Mouse (Mus musculus) ZHBTc4 (cell line): Measurements from ENCODE around the gene Slc39a9.

ENCODE experiments used
- DNase-seq: peaks from one replicate; pipeline ENCODE4 v3.0.0-alpha.2; 2011; ENCODE audit warnings: low read depth, low spot score

Gene Slc39a9

DNA sequence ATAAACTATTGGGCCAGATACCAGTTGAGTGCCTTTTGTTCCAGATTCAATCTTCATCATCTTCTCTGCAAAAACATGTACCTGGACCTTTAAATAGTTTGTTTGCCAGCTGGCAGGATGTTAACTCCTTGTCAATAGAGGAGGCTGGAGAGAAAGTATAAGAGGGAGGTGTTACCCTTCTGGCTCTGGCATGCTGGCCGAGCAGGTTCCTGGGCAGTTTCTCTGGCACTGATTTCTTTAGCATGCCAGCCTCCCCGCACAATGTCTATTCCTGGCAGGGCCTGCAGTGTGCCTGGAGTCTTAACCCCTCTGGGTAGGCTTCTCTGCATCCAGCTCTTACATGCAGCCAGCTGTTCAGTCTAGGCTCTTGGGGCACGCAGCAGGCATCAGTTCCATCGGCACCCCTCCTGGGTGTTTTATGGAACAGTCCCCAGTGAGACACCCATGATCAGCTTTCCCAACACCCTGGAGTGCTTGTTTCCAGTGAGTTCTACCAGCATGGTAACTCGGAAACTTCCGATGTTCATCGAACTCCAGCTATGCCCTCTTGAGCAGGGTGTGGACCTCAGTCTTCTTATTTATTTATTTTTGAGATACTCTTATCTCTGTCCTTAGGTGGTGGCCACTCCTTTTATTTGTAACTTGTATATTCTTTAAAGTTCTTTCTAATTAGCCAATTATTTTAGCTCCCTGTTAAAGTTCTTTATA lies 10.4 kb downstream of the Slc39a9 start:
- no peak for DNase-seq

DNA sequence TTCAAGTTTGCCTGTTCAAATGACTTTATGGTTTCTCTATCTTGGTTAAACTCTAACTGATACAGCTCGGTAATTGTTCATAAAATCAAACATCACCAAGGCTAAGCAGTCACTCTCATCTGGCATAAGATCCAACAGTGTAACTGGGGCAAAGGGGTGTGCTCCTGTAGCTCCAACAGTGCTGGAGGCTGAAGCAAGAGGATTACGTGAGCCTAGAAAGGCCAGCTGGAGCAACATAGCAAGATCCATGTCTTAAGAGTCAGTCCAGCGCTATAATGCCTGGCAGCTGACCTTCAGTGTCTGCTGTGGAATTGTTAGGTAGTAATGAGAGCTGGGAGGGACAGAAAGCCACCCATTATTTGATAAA lies 11.0 kb downstream of the Slc39a9 start:
- DNase-seq = no peak

DNA sequence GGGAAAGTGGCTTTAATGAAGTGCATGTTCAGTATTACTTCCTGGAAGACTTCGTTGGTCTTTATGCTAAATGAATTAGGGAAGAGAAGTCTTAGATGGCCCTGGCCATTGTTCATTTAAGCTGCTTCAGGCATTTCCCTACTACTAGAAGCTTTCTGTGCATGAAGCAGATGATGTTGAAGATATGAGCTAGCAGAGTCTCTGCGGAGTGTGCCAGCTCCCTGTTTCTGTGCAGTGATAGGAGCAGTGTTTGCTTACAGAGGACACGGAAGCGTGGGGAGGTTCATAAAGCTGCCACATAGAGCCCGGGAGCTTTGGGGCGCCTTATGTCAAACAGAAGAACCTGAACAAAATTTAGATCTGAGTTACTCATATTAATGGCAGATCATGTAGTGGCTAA lies 15.0 kb downstream of the Slc39a9 start:
- no peak for DNase-seq

DNA sequence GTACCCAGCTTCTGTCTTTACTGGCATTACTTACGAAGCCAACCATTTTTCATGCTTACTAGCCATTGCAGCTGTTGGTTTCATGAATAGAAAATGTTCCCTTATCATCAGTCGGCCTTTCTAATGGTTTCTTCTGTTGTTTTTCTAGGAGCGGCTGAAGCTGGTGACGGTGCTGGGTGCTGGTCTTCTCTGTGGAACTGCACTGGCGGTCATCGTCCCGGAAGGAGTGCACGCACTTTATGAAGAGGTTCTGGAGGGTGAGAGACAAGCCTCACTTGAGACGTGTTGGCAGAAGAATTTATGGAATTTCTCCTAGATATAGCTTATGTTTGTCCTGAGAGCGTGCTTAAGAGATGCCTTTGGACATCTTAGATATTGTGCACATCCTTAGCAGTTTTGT lies 18.6 kb downstream of the Slc39a9 start:
- no peak for DNase-seq

DNA sequence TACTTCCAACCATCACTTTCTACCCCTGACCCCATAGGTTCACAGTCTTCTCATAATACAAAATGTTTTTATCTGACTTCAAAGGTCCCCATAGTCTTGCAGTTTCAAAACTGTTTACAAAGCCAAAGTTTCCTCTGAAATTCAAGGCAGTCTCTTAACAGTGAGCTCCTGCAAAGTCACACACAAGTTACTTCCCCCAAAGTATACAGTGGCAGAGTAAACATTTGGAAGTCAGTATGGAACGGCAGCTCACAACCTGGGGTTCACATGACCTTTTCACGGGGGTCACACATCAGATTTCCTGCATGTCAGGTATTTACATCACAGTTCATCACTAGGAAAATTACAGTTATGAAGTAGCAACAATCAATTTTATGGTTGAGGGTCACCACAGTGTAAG lies 20.3 kb downstream of the Slc39a9 start:
- DNase-seq = no peak

DNA sequence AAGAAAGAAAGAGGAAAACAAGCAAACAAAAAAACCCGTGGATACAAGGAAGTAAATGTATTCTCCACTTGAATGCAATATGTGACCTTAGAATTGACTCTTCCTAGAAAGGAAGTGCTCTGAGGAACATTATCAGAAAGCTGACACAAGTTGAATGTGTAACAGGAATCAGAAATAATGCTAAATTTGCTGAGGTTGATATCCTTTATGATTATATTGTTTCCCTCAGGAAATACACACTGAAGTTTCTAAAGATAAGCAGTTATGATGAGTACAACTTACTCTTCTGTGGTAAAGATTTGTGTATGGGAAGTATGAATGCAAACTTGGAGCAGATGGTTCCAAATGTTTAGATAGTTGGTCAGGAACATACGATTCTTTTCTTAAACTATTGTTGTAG lies 24.7 kb downstream of the Slc39a9 start:
- DNase-seq = no peak

DNA sequence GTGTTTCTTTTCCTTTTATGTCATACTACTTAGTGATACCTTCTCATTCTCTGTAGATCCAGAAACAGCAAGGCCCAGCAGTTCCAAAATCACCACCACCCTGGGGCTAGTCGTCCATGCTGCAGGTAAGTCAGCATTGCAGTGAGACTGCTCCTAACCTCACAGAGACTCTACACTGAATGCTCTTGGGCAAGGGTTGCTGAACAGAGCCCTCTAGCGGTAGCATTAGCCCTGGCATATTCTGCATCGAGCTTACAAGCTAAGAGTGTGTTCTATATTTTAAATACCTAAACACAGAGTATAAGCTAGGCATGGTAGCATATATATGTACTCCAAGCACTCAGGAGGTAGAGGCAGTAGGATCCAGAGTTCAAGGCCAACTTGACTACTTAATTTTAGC lies 29.5 kb downstream of the Slc39a9 start:
- DNase-seq = peak; percentile 68

DNA sequence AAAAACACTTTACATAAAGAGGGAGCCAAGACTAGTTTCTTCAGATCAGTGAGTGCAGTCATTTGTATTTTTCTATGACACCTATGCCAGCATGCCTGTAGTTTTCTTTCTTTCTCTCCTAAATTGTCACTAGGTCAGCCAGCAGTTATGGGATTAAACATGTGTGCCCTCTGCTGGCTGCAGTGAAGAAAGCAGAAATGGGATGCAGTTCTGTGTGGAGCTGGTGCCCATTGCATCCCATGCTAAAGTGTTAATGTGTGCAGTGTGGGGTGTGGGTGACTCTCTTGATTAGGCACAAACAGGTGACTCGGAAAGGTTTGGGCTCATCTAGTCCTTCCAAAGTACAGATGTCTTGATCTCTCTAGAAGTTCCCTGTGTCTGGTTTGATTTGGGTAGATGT lies 37.7 kb downstream of the Slc39a9 start:
- peak; percentile 47 for DNase-seq

DNA sequence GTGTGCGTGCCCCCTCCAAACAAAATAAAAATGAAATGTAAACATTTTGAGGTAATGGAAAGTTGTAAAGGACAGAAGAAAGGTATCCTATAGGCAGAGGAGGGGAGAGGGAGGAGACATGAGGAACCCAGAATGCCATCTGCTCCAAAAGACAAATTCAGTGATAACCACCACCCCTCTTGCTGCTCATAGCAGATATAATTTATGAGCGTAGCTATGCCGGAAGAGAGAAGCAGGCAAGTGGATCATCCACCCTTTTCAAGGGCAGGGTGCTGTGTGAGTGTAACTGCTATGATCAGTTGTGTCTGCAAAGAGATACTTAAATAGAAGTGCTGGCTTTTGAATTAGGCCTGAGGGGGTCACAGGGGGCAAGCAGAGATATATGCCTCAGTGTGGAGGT lies 39.9 kb downstream of the Slc39a9 start:
- DNase-seq = no peak

DNA sequence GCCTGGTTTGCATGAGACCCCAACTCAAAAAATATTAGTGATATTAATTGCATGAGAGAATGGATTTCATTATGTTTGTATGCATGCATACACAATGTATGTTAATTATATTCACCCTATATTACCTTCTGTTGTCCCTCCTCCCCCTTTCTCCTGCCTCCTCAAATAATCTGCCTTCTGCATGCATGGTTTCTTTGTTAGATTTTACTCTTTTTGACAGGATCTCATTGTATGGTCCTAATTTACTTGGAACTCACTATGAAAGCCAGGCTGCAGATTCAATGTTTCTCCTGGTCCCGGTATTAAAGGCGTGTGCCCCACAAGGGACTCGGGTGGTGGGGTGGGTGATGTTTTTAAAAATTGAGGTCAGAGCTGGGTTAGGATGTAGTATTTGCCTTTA lies 40.6 kb downstream of the Slc39a9 start:
- DNase-seq = no peak

DNA sequence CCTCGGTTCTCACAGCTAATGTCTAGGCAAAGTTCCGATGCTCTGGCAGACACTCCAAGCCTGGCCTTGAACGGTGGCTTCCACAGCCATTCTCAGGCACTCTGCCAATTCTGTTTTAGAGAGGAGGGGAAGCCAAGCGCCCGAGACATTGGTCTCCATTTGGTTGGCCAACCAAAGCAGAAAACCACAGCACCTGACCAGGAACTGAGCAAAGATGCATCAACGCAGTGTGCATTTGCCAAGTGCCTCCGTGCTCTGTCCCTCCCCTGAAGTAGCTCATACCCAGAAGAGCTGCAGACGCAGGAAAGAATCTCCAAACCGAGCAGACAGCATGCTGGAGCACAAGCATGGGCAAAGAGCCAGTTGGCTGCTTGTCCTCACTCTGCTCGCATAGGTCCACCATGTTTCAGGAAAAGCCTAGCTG lies 44.1 kb downstream of the Slc39a9 start:
- no peak for DNase-seq

DNA sequence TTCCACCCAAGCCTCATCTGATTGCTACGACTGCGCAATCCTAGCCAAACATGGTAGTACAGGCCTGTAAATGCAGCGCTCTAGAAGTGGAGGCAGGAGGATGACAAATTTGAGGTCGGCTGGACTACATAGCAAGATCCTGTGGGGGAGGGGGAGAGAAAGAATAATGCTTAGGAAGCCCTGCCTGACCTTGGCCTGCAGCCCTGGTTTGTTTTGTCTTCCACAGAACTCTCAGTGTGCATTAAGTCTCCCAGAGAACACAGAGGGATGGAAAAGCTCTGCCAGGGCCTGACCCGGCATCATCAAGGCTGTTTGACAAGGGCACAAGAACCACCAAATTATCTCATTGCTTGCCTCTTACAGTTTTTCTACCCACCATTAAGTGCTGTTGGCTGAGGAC lies 46.0 kb downstream of the Slc39a9 start:
- DNase-seq = no peak

DNA sequence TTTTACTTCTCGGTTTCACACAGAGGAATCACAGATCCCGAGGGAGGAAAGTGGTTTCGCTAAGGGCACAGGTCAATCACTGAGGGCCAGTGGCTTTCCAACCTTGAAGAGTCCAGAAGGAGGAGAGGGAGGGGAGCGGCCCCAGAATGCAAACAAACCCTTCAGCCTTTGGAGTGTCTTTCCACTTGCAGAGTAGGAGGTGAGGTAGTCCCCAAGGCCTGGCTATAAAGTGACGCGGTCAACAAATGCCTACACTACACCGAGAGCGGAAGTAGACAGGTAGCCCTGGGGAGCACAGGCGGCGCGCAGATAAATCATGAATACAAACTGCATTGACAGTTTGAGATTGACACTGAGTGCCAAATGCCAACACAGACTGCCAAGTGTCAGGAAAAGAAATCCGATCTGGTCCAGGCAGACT lies 48.0 kb downstream of the Slc39a9 start:
- no peak for DNase-seq

DNA sequence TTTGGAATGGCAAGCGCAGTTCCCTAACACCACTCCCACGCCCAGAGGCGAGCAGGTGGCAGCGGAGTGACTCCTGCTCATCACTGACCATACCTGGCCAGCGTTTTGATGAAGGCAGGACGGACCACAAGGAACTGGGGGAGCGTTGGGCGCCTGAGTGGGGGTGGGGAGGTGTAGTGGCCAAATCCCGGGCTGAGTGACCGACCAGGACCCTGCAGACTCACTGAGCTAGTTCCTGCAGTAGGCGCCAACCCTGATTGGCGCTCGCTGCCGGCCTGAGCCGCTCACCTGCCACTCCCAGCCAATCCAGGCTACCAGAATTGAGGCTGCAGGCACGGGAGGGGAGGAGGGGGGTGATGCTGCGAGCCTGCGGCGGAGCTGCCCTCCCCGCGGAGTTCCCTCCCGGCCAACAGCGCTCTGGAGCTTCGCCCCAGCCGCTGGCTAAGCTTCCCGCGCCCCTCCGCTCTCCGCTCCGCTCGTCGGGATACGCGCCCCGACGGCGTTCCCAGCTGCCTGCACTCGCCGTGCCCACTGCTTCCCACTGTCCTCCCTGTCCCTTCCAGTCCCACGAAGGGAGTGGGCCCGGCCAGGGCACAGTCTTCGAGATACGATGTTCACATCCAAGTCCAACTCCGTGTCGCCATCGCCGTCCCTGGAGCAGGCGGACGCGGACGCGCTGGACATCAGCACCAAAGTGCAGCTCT lies 48.7 kb downstream of the Slc39a9 start, which contains the start of gene Plekhd1:
TSS of gene Plekhd1 (plus strand) at position 323 of the 704 bp plus-strand sequence.
- DNase-seq = peak; percentile 71

DNA sequence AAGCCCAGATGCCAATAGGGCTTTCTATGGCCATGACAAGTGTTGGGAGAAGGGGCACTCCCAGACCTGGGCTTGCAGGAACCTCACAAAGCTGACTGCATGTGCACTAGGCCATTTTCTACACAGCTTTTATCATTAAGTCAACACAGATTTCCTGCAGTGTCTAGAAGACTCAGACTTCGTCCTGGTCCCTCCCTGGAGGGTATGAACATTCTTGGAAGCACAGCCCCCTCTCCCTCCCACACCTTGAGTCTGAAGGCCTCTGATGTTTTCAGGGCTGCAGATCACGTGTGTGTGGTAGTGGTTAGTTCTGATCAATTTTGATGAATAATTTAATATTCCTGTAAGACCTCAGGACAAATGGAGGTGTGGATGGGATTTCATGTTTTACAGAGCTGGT lies 50.0 kb downstream of the Slc39a9 start:
- DNase-seq = no peak

DNA sequence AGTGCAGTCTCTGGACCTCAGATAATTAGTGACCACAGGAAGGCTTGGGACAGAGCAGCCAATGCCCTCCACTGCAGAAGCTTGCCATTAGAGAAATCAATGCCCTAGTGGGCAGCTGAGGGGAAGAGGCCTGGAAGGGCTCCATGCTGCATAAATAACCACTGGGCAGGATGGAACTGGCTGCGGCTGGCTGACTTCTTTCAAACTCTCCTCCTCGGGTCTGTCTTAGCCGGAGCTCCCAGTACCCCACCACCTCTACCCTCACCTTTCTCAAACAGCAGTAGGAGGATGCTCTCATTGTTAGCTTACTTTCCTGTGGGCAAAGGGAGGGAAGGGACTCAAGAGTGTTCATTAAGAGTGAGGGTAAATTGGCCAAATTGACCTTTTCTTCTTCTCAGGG lies 51.3 kb downstream of the Slc39a9 start:
- DNase-seq = no peak

DNA sequence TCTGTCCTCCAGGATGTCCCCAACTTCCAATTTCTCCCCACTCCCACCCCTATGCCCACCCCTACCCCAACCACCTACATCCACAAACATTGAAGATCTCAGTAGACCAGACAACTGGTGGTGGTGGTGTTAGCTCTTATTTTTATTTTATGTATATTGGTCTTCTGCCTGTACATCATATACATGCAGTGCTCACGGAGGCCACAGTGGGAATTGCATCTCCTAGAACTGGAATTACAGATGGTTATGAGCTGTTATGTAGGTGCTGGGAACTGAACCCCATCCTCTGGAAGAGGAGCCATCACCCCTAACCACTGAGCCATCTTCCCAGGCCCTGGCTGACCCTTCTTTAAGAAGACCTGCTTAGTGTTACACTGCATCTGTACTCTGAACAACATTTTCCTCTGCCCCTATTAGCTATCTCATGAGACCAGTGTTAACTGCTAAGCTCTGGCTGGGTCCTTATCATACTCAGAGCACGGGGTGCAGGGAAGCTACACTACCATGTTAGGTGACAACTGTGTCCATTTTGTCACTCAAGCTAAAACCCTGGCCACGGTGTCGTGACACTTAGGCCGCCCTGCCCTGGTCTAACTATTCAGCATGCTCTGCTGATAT lies 55.0 kb downstream of the Slc39a9 start:
- DNase-seq = no peak

DNA sequence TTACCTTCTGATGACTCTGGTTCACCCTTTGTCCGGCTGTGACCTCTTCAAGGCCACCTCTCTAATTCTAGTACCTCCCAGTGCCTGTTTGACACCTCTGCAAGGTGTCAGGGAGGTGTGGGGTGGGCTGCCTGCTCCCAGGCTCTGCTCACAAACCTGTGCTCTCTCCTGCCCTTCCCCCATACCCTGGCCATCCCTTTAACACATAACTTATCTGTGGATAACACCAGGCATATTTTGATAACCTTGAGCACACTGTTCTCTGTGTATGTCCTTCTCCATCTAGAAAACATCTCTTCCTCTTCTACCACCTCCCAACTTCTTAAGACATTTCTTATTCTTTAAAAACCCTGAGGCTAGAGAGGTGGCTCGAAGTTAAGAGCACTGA lies 55.5 kb downstream of the Slc39a9 start:
- no peak for DNase-seq

DNA sequence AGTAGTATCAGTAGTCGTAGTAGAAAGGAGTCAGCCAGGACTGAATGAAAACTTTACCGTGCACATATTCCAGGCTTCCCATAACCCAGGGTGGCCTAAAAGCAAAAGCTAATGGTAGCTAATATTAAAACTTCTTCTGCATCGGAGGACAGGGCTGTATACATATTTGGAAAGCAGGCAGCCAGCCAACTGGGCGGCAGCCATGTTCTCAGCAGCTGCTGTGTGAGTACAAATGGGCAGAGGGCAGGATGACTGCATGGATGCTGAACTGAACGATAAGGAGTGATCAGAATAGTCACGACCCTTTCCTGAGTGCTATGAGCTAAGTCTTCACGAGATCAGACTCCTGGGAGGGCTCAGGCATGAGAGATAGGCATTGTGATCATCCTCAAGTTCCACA lies 57.6 kb downstream of the Slc39a9 start:
- no peak for DNase-seq

DNA sequence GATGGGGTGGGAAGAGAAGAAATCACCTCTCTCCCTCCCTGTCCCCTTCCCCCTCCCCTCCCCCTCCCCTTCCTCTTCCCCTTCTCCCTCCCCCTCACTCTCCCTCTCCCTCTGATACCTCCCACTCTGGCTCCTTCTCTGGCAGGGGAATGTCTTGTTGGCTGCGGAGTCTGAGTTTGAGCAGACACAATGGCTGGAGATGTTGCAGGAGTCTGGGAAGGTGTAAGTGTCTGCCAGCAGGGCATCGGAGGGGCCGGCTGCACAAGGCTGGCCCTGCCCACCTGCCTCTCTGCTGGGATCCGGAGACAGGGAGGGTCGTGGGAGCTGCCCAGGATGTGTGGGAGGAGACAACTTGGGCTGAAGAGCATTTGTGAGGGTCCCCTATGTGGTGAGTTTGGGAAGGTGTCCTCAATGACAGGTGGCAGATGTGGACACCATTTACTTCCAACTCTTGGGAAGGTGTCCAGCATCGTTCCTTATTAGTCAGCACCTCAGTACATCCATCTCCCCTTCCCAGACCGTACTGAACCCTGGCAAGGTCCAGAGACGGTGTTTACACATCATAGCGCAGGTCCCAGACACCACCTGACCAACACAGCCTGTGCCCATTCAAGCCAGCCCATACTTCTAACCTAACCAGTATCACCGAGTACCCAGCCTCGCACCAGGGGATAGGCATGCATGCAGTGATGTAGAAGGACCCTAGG lies 62.7 kb downstream of the Slc39a9 start:
- no peak for DNase-seq

DNA sequence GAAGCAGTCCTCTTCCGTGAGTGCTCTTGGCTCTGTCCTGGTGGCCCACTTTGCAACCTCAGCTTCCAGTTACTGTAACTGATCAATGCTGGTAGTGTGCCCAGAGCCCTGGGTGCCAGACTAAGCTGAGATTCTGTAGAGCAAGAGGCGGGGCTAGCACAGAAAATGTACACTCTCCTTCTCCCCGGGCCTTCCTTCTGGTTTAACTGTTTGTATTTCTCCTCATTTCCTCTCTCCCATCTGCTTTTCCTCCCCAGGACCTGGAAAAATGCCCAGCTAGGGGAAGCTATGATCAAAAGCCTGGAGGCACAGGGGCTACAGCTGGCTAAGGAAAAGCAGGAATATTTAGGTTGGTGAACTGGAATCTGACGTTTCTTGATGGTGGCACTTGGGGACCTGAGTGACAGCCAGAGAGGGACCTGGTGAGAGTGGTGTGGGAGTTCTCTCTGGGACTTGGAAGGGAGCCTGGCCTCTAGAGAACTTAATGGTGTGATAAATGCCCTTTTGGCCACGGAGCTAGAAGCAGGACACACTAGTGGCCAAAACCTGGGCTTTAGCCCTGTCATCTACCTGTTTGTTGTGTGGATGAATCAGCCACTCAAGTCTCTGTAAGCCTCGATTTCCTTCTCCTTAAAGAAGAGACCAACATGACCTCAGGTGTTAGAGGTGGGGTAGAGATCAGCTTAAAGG lies 63.4 kb downstream of the Slc39a9 start:
- DNase-seq = no peak

DNA sequence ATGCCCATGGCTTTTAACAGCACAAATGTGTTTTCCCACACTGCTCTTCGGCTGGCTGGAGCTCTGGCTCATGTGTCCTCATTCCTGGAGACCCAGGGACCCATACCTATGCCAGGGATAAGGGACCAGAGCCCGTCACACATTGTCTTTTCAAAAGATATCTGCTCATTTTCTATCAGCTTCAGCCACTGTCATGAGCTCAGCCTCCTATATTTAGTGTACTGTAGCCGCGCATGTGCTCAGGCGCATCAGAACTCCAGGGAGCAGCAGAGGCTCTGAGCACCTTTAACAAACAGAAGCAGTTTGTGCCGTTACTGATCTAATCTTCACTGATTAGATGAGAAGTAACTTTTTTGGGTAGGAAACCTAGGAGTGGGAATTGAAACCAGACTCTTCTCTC lies 72.2 kb downstream of the Slc39a9 start:
- no peak for DNase-seq
